Mouse (Mus musculus) forebrain, embryonic 16.5 days (tissue): ENCODE results near the gene Eps8. TPM values are rescaled to one million over a fixed set of nuclear protein-coding genes. Genes with fewer than 3 reads are reported as not detected.

ENCODE experiments used
- ATAC-seq: fragments of 200-750 bp; cut with Nextera tagmentation; 2 replicates; pipeline ENCODE4 v1.8.0; 2017; ENCODE audit warnings: mild to moderate bottlenecking, moderate library complexity
- H3K27ac ChIP-seq: fragments of 300-500 bp; sonication (generic); 2 replicates; pipeline ENCODE4 v1.5.1; 2014; ENCODE audit warnings: low read length, control low read depth
- H3K27me3 ChIP-seq: fragments of 300-500 bp; sonication (generic); replicated peaks from 2 replicates; pipeline ENCODE4 v1.6.1; 2014; ENCODE audit warnings: low read length; ENCODE audit not compliant: control insufficient read depth, insufficient read depth
- H3K36me3 ChIP-seq: fragments of 300-500 bp; sonication (generic); 2 replicates; pipeline ENCODE4 v1.6.1; 2014; ENCODE audit not compliant: control insufficient read depth, insufficient read depth
- H3K4me1 ChIP-seq: fragments of 300-500 bp; sonication (generic); replicated peaks from 2 replicates; pipeline ENCODE4 v1.6.1; 2014; ENCODE audit warnings: low read length; ENCODE audit not compliant: control insufficient read depth, insufficient read depth
- H3K4me2 ChIP-seq: fragments of 300-500 bp; sonication (generic); 2 replicates; pipeline ENCODE4 v1.6.1; 2014; ENCODE audit warnings: mild to moderate bottlenecking, low read length, control low read depth
- H3K4me3 ChIP-seq: fragments of 300-500 bp; sonication (generic); replicated peaks from 2 replicates; pipeline ENCODE4 v1.5.1; 2014; ENCODE audit warnings: mild to moderate bottlenecking, low read length, control low read depth
- H3K9ac ChIP-seq: fragments of 300-500 bp; sonication (generic); replicated peaks from 2 replicates; pipeline ENCODE4 v1.6.1; 2014; ENCODE audit warnings: low read depth, low read length, control low read depth
- H3K9me3 ChIP-seq: fragments of 300-500 bp; sonication (generic); 2 replicates; pipeline ENCODE4 v1.6.1; 2016; ENCODE audit warnings: low read length; ENCODE audit not compliant: control insufficient read depth
- WGBS: fragments of 180-500 bp; shearing (Covaris S2); extraction: QIAGEN DNeasy Blood & Tissue Kit; methylation state at CpG from one replicate; pipeline ENCODE4 v1.1.7; 2014; 5-methylcytosine and 5-hydroxymethylcytosine counted together
- polyA plus RNA-seq: library from polyadenylated mRNA; unstranded; fragments of >200 nt; fragmentation: Nextera tagmentation; extraction: Ambion mirVana; gene quantifications from 2 replicates; pipeline ENCODE4 v1.2.1, GENCODE M21; 2015

Gene Eps8
- polyA plus RNA-seq, 1 experiment from 2014 or later = 20.9 TPM

- WGBS = under 1% methylated on average over 40 of the region's 51 CpGs
- Histone ChIP-seq H3K4me1 (peaks cover 14% of the 10 kb centered on the region), H3K9me3 (no peaks in the 10 kb centered on the region), H3K4me3 (peak overlapping the region; percentile 52), H3K4me2 (peak overlapping the region; percentile 59), H3K27ac (no peak overlapping the region), H3K36me3 (no peaks in the 10 kb centered on the region), H3K27me3 (peaks cover 10% of the 10 kb centered on the region; the same call in 1 of the 2 replicates), H3K9ac (peak overlapping the region; percentile 61)
- peak; percentile 90 for ATAC-seq
Observed at GRCm38 (mm10) chr6:137649068-137649480, 5.6 kb downstream of the Eps8 start.

GRCm38 (mm10) chr6:137648110-137649067, 6.3 kb downstream of the Eps8 start:
- Histone ChIP-seq H3K9ac (peak overlapping the region; percentile 61), H3K9me3 (no peaks in the 10 kb centered on the region), H3K27ac (no peak overlapping the region), H3K4me2 (peak overlapping the region; percentile 59), H3K4me1 (peaks cover 14% of the 10 kb centered on the region), H3K27me3 (peaks cover 10% of the 10 kb centered on the region; the same call in 1 of the 2 replicates), H3K4me3 (peak overlapping the region; percentile 52), H3K36me3 (no peaks in the 10 kb centered on the region)
- ATAC-seq = peak; percentile 24
- under 1% methylated on average over 58 of the region's 59 CpGs for WGBS

- no peaks in the 10 kb centered on the region for H3K9me3 ChIP-seq
- H3K27ac ChIP-seq = no peak overlapping the region
- peaks cover 14% of the 10 kb centered on the region for H3K4me1 ChIP-seq
- WGBS = 11% methylated on average over 10 of the region's 10 CpGs
- H3K27me3 ChIP-seq = peaks cover 10% of the 10 kb centered on the region; the same call in 1 of the 2 replicates
- H3K36me3 ChIP-seq = no peaks in the 10 kb centered on the region
- no peak overlapping the region for H3K9ac ChIP-seq
- ATAC-seq = no peak
- H3K4me2 ChIP-seq = peak overlapping the region; percentile 59
- H3K4me3 ChIP-seq = peak overlapping the region; percentile 52
Observed at GRCm38 (mm10) chr6:137647646-137648045, 7.0 kb downstream of the Eps8 start.

- Histone ChIP-seq H3K4me2 (no peak overlapping the region), H3K36me3 (no peaks in the 10 kb centered on the region)
- 82% methylated on average over 2 of the region's 2 CpGs for WGBS
Observed at GRCm38 (mm10) chr6:137646726-137647125, 8.0 kb downstream of the Eps8 start.

GRCm38 (mm10) chr6:137644893-137645292, 9.8 kb downstream of the Eps8 start:
- H3K9ac ChIP-seq = no peak overlapping the region
- no peak for ATAC-seq
- H3K9me3 ChIP-seq = no peaks in the 10 kb centered on the region
- no peak overlapping the region for H3K4me2 ChIP-seq
- H3K4me3 ChIP-seq = no peak overlapping the region
- peaks cover 8% of the 10 kb centered on the region; the same call in 1 of the 2 replicates for H3K27me3 ChIP-seq
- peaks cover 14% of the 10 kb centered on the region for H3K4me1 ChIP-seq
- no peaks in the 10 kb centered on the region for H3K36me3 ChIP-seq
- H3K27ac ChIP-seq = no peak overlapping the region
- WGBS = 92% methylated on average over 5 of the region's 5 CpGs

More at GRCm38 (mm10) chr6:137646726-137647125, 8.0 kb downstream of the Eps8 start:
- Histone ChIP-seq H3K4me1 (peaks cover 14% of the 10 kb centered on the region), H3K27ac (no peak overlapping the region), H3K9me3 (no peaks in the 10 kb centered on the region), H3K9ac (no peak overlapping the region), H3K27me3 (peaks cover 10% of the 10 kb centered on the region; the same call in 1 of the 2 replicates), H3K4me3 (no peak overlapping the region)
- no peak for ATAC-seq

GRCm38 (mm10) chr6:137643814-137644213, 10.9 kb downstream of the Eps8 start:
- ATAC-seq = no peak
- Histone ChIP-seq H3K4me3 (no peak overlapping the region), H3K36me3 (no peaks in the 10 kb centered on the region), H3K9me3 (no peaks in the 10 kb centered on the region), H3K9ac (no peak overlapping the region), H3K27me3 (peaks cover 7% of the 10 kb centered on the region; the same call in 1 of the 2 replicates), H3K4me1 (peaks cover 10% of the 10 kb centered on the region), H3K27ac (no peak overlapping the region), H3K4me2 (no peak overlapping the region)
- 65% methylated on average over 4 of the region's 4 CpGs for WGBS

- no peaks in the 10 kb centered on the region for H3K9me3 ChIP-seq
- H3K4me2 ChIP-seq = no peak overlapping the region
- no peak overlapping the region for H3K4me3 ChIP-seq
- H3K4me1 ChIP-seq = no peaks in the 10 kb centered on the region
- no peak overlapping the region for H3K9ac ChIP-seq
- H3K27ac ChIP-seq = no peak overlapping the region
- peaks cover 5% of the 10 kb centered on the region; the same call in 1 of the 2 replicates for H3K27me3 ChIP-seq
- 83% methylated on average over 1 of the region's 1 CpGs for WGBS
- ATAC-seq = no peak
- H3K36me3 ChIP-seq = no peaks in the 10 kb centered on the region
Observed at GRCm38 (mm10) chr6:137641642-137642041, 13.0 kb downstream of the Eps8 start.

- Histone ChIP-seq H3K4me2 (no peak overlapping the region), H3K9me3 (no peaks in the 10 kb centered on the region), H3K4me3 (no peak overlapping the region), H3K27me3 (no peaks in the 10 kb centered on the region), H3K9ac (no peak overlapping the region), H3K4me1 (no peaks in the 10 kb centered on the region), H3K27ac (no peak overlapping the region), H3K36me3 (no peaks in the 10 kb centered on the region)
- no peak for ATAC-seq
- WGBS = 88% methylated on average over 11 of the region's 11 CpGs
Observed at GRCm38 (mm10) chr6:137638834-137639567, 15.7 kb downstream of the Eps8 start.

- Histone ChIP-seq H3K9me3 (no peaks in the 10 kb centered on the region), H3K36me3 (no peaks in the 10 kb centered on the region), H3K27ac (no peak overlapping the region), H3K9ac (no peak overlapping the region), H3K4me3 (no peak overlapping the region), H3K27me3 (no peaks in the 10 kb centered on the region), H3K4me2 (no peak overlapping the region), H3K4me1 (no peaks in the 10 kb centered on the region)
- WGBS = 64% methylated on average over 7 of the region's 7 CpGs
- ATAC-seq = no peak
Observed at GRCm38 (mm10) chr6:137637443-137637842, 17.2 kb downstream of the Eps8 start.
